Mouse (Mus musculus) induced T-regulatory cell, adult 2 months (primary cell): Measurements from ENCODE around the gene Sycp3.
"Not testable (repeated sequence)": the region's sequence is repeated elsewhere in the genome, so short reads cannot be mapped to it uniquely, and the experiment has no call there.

Experiments
- DNase-seq: peaks from one replicate; pipeline ENCODE4 v3.0.0-alpha.2; 2012; ENCODE audit warnings: low read depth

Gene Sycp3

DNA sequence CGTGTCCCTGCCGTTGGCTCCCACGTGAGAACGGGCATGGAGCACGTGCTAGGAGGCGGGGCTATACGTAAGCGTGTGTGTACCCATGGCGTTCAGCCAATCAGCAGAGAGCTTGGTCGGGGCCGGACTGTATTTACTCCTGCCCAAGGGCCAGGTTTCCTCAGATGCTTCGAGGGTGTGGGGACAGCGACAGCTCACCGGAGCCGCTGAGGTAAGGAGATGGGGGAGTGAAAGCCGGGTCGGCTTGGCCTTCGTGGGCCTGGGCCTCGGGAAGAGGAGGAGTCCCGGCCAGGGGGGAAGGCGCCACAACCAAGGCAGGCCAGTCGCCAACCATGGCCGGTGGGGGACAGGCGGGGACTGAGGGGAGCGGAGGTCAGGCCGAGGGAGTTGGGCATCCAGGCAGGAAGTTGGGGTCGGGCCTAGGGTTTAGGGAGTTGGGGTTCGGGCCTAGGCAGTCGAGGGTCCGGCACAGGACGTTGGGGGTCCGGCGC, at the start of gene Sycp3:
Sycp3 (plus strand) TSS at position 68 of the 491 bp plus-strand sequence.
- DNase-seq = no peak

DNA sequence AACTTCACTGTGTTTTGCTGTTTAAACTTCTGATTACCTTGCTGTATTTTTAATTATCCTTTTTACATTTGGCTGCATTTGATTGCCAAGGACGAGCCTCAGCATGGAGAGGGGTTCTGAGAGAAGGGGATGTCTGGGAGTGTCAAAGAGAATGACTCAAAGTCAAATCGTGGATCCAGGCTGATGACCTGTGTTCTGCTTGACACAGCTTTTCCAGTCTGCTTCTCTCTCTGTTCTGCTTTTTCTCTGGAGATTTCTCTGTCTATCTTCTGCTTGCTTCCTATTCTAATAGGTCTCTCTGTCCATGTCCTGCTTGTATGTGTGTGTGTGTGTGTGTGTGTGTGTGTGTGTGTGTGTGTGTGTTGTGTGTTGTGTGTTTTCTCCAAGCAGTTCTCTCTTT, 49.6 kb upstream of the Sycp3 start:
- no peak for DNase-seq

DNA sequence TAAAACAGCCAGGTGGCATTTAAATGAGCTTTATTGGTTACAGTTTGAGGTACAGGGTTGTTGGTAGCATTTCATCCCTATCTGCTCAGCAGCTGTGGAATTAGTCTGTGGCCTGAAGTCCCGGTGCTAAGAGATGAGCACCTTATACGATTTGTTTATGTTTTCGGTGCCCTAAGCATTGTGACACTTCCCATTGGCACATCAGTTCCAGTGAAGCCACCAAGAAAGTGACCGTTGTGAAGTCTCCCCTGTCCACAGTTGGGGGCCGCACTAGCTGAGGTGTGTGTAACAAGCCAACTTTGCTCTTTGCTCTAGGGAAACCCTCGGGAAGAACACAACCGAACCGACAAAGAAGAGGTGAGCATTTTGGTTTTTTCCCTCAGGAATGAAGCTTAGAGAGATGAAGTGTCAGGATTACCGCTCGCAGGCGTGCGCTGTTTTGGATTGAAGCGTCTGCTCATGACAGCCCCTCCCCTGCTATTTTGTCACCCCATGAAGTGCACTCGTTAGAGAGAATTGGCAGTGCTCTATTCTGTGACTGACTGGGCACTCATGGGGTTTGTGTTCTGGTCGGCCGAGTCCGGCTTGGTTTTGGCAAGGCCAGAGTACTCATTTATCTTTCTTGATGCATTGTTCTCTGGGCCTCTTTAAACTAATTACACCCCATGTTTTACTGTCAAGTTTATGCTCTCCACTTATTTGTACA, 46.9 kb upstream of the Sycp3 start:
- no peak for DNase-seq

DNA sequence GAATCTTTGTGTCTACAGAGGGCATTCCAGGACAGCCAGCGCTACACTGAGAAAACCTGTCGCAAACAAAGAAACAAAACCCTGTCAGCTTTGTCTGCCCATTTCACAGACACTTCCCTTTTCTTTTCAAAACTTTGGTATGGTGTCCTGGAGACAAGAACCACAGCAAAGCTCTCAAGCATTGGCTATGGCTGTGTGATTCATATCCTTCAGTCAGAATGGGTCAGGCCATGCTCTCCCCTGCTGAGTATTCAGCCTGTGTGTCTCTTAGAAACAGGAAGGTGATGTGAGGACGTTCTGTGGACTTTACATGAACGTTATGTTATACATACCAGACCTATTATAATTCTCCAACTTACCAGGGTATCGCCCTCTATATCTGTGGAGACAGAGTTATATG, 41.7 kb upstream of the Sycp3 start:
- no peak for DNase-seq

DNA sequence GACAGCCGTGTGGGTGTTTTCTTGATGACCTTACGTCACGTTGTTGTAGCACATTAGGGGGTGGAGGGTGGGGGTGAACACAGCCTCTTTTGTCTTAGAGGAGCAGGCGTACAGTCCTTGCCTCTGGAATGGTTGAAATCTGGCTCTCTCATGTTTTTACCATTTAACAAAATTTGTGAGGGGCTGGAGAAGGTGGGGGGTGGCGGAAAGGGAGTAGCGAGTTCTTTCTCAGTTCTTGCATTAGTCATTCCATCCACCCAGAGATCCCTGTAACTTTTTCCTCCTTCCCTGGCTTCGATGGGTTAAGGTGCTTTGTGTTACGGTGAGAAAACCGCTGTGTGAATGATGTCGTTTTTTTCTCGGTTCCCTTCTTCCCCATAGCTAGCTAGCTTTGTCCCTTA, 39.2 kb upstream of the Sycp3 start:
- DNase-seq = no peak

DNA sequence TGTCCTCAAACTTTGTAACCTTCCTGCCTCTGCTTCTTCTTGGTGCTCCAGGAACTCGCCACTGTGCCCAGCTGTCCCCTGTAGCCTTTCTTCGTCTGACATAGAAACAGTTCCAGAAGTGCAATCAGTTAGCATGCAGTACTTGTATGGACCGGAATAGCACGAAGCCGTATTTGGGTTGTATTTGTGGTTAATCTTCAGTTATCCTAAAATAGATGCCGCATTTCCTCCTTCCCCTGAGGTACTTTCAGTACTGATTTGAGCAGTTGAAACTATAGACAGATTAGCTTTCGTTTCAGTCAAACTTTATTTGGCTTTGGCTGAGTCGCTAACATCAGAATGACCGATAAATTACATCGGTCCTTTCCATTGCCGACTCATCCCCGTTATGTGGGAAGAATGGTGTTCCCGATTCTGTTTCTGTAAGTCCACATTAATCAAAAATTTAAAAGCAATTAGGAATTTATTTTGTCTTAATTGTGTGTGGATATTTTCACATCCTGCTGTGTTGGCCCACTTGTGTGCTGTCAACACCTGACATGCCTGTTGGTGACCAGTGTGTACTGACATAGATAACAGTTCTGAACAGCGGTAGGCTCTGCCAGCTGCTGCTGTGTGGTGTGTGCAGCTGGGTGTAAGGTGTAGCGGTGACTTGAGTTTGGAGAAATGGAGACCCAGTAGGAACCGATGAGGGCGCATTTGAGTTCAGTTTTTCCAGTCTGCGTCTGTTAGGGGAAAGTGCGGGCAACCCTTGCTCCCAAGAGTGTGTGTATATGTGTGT, 38.5 kb upstream of the Sycp3 start:
- DNase-seq = peak; percentile 81

DNA sequence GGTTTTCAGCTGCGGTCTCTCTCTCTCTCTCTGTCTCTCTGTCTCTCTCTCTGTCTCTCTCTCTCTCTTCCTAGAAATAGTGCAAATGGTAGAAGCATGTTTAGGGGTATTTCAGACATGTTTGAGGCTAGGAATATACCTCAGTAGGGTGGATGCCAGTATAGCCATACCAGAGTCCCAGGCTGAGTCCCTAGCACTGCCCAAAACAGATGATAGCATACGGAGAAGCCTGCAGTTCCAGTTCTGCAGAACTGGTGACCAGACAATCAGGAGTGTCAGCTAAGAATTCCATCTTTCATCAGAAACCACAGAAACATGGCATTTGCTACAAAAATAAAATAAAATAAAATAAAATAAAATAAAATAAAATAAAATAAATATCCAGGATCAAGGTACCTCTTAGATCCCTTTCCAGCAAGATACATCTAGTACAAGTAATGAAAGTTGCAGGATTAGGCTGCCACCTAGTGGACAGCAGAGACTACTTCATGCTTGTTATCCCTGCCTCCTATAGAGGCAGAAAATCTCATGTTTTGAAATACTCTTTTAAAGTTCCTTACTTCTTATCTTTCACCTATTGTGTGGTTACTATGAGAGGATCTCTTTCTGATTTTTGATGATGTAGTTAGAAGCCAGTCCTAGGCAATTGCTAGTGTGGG, 33.1 kb upstream of the Sycp3 start:
- peak; percentile 87 for DNase-seq

DNA sequence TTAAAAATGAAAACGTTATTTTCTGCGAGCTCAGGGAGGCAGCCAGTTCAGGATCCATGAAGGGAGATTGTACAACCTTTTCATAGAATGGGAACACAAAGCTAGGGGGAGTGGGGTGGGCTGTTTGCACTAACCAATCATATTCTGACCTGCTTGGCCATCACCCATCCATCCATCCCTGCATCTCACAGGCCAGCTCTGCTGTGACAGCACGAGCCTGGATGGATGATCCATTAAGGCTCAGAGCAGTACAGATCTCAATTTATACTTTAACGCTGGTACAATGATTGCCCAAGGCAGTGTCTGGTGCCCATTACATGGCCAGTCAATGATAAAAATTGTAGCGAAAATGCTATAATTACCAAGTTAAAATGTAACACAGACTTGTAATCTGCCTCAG, 32.5 kb upstream of the Sycp3 start:
- no peak for DNase-seq

DNA sequence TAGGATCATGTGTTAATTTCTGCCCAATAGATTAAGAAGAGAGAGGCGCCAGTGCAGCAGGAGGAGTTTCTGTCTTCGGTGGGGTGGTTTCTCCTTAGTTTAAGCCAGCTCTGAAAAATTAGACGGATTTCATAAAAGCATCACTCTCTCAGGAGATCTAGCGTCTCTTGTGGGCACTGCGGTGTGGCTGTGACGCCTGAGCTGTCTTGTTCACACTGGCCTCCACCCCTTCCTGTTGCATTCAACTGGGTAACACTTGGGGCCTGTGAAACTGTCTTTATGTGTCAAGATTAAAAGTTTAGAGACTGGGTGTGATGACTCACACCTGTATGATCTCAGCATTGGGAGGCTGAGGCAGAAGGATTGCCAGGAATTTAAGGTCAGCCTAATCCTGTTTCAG, 31.4 kb upstream of the Sycp3 start:
- DNase-seq = peak; percentile 65

DNA sequence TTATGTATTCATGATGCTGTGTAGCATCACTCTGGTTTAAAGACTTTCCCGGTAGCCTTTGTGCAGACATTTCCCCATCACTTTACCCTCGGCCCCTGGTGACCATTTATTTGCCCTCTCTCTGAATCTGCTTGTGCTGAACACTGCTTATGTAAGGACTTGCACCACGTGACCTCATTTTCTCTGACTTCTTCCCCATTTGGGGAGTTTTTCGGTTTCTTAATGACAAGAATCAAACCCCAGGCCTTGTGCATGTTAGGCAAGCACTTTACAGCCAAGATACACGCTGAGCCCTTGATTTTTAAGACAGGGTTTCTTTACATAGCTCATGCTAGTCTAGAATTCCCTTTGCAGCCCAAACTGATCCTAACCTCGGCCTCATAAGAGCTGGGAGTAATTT, 18.1 kb upstream of the Sycp3 start:
- no peak for DNase-seq

DNA sequence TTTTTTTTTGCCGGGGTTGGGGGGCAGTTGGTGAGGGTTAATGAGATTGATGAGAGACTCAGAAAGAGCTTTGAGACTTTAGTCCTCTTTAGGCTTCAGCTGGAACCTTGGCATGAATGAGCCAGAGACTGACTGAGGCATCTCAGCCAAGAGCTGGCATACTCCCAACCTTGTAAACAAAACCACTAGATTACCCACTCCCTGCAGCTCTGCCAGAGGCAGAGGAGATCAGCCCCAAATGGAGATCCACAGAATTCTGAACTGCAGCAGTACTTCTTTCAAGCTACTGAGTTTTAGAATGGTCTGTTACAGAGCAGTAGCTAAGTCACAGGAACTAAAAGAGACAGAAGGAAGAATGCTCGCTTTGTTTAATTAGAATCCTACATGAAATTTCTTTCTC, 8.1 kb upstream of the Sycp3 start:
- no peak for DNase-seq

DNA sequence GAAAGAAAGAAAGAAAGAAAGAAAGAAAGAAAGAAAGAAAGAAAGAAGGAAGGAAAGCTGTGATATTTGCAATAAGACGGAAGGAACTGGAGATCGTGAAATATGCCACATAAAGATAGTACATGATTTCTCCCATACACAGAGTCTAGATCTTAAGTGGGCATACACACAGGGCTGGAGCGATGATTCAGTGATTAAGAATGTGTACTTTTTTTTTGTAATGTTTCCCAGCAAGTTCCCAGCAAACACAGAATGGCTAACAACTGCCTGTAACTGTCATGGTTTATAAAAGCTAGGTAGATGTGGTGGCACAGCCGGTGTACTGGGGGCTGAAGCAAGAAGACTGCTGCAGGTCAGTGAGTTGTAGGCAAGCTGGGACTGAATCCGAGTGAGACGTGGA, 7.4 kb upstream of the Sycp3 start:
- DNase-seq = no peak

DNA sequence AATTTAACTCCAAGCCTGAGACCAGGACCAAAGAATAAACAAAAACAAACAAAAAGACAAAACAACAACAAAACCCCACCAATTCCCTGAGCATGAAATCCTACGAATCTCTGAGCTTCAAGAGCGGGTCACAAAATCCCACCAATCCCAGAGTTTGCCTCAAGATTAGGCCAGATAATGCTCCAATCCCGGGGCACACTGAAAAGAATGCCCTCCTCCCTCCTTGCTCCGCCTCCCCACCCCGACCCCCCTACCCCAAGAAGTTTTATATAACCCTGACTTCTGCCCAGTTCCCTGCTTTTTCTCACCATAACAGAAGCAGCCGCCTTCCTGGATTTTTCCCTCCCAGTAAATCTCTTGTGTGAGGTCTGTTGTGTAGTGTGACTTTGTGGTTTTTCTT, 1.6 kb upstream of the Sycp3 start:
- DNase-seq = no peak

DNA sequence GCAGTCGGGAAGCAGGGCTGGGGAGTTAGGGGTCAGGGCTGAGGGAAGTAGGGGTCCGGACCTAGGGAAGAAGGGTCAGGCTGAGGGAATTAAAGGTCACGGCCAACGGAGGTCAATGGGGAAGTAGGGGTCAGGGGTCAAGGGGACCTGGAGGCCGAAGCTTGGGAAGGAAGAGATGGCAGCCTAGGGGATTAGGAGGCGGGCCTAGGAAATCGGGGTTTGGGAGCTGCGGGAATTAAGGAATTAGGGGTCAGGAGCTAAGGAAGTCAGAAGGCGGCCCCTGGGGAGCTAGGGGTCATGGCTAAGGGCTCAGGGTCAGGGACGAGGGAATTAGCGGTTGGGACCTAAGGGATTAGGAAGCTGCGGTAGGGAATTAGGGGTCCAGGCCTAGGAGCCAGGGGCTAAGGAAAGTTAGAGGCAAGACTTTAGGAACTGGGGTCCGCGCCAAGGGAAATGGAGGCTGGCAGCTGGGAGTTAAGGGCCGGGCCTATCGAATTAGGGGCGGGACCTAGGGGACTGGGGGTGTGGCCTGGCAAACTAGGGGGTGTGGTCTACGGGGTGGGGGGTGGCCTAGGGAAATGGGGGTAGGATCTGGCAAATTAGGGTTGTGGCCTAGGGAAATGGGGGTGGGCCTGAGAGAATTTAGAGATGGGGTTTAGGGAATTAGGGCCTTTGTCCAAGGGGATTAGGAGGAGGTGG, 902 bp downstream of the Sycp3 start:
- DNase-seq = no peak

DNA sequence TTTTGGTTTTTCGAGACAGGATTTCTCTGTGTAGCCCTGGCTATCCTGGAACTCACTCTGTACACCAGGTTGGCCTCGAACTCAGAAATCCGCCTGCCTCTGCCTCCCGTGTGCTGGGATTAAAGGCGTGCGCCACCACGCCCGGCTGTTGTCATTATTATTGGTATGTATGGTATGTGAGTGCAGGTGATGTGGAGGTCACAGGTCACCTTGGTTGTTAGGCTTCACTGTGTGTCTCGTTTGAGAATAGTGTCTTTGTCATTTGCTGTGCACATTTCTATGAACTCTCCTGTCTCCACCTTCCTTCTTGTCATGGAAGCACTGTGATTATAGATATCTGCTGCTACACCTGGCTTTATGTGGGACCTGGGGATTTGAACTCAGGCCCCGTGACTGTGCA, 23.5 kb downstream of the Sycp3 start:
- not testable (repeated sequence) for DNase-seq

DNA sequence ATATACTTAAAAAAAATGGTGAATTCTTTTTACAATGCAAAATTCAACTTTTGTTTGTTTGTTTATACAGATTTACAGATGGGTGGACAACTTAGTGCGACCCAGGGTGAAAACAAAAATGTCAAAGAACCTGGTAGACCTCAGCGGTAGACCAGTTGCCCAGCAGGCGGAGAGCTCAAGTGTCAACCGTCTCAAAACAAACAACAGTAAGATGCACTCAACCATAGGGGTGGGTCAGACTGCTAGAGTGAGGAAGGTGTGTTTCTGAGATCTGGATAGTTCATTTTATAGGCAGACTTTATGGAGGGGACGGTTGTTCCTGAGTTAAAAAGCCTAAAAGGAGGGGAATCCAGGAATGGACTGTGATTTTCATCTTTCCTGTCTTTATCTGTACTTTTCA, 29.3 kb downstream of the Sycp3 start:
- no peak for DNase-seq

DNA sequence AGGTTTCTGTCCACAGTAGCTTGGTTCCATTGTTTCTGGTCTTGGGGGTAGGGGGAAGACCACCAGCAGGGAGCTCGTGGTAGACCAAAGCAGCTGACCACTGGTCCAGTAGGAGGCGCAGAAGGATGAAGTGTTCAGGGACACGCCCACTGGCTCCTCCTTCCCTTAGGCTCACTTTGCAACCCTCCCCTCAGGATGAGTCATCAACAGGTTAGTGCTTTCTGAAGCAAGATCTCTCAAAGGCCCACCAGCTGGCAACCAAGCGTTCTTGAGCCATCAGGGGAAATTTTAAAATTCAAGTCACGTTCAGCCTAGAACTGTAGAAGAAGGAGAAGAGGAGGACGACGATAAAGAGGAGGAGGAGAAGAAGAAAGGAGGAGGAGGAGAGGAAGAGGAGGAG, 32.3 kb downstream of the Sycp3 start:
- DNase-seq = no peak

DNA sequence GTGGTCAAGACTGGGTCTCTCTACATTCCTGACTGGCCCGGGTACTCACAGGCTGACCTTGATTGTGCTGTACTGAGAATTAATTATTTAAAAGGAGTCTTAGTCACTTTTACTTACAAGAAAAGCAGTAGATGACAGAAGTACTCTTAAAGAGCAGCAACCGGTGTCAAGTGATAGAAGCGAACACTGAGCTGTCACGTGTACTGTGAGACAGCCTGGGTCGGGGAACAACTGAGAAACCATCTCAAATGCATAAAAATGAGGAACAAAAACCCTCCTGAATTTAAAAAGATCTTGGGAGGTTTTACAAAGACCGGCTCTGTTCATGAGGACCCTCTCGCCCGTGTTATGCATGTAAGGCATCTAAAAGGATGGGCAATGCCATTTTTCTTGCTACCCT, 33.3 kb downstream of the Sycp3 start:
- DNase-seq = no peak

DNA sequence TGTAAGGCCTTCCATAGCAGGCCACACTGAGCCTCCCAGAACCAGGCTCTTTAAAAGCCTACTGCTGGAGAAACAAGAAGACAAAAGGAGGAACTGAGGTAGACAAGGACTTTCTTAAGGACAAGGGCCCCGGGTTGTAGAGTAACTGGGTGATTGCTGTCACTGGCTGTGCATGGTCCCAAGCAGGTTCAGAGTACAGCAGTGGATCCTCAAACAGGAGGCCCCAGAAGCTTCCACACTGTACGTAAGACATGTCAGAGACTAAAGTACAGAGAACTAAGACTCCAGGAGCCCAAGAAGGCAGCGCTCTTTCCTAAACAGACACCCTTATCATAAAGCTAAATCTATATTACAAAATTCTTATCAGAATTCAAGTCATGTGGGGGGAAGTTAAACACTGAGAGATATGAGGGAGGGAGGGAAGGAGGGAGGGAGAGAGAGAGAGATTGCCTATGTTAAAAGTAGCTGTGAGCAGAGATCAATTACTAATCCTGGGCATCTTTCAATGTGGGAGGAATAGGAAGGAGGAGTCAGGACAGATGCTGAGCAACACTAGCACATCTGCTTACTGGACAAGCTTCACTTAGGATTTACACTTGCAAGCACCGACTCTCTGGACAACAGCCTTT, 35.7 kb downstream of the Sycp3 start:
- no peak for DNase-seq

DNA sequence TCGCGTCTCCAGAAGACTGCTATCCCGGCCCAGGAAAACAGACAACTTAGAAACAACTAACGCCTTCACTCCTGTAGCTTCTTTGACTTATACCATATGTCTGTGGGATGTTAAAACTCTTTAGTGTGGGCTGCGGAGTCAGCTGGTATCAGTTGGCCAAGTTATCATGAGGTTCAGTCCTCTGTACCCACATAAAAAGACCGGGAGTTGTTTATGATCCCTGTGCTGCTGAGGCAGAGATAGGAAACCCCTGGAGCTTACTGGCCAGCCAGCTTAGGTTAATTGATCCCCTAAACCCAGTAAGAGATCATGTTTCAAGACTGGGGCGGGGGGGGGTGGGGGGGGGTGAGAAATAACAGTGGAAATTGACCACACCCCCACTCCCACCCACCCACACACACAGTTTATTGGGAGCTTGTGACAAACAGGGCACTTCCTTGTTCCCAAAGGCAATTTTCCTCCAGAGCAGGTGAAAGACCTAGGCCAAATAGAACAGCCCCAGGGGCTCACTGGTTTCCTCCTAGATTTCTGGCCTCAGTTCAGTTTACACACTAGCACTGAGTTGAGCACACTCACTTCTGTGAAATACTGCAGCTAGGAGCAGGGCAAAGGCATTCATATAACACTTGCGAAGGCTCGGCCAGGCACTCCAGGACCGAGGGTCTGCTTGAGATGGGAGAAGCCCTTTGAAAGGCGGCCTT, 37.6 kb downstream of the Sycp3 start:
- DNase-seq = no peak

DNA sequence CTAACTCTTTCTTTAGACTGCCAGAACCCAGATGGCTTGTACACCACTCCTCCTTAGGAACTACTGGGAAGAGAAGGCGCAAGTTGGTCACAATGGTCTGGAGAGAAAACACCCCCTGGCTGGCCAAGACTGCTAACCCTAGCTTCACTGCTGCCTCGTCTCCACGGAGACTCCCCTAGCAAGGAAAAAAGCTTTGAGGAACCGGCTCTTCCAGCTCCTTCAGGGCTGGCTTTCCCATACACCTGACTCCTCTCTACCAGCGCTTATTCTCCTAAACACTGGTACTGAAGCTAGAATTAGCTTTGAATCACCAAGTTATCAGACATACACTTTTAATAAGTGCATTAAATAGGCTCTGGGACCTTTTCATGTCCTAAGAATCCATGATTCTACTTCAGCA, 40.6 kb downstream of the Sycp3 start:
- no peak for DNase-seq
